Mouse (Mus musculus): ENCODE results near the gene Snx7. TPM values are rescaled to one million over a fixed set of nuclear protein-coding genes. Genes with fewer than 3 reads are reported as not detected.

Snx7 gene
- polyA plus RNA-seq, 1 experiment from 2014 or later, result 40.2 TPM

GRCm38 (mm10) chr3:117838020-117838419 is 30.7 kb downstream of the Snx7 start:
- peaks cover 2% of the 10 kb centered on the region; the same call in 1 of the 2 replicates for H3K36me3 ChIP-seq (ENCODE audit: control insufficient read depth, insufficient read depth)
- H3K27me3 ChIP-seq (ENCODE audit: control insufficient read depth, insufficient read depth, low read length), result no peaks in the 10 kb centered on the region
- no peaks in the 10 kb centered on the region for H3K4me1 ChIP-seq (ENCODE audit: control insufficient read depth, insufficient read depth, low read length)
- H3K9me3 ChIP-seq (replicated peaks; ENCODE audit: control insufficient read depth, low read length), result no peaks in the 10 kb centered on the region
- 61% methylated on average over 3 of the region's 3 CpGs for WGBS
- no peak overlapping the region for H3K4me3 ChIP-seq (ENCODE audit: low read length)
- no peak for ATAC-seq (replicated peaks; ENCODE audit: extremely low read depth, insufficient read depth, low FRiP score)
- H3K9ac ChIP-seq (ENCODE audit: low read length), result no peak overlapping the region
- no peak overlapping the region for H3K27ac ChIP-seq (ENCODE audit: low read length)
- H3K4me2 ChIP-seq (ENCODE audit: low read depth, low read length), result no peak overlapping the region

GRCm38 (mm10) chr3:117826486-117827200 is 42.1 kb downstream of the Snx7 start:
- Histone ChIP-seq H3K9ac (ENCODE audit: low read length) (no peak overlapping the region), H3K36me3 (ENCODE audit: control insufficient read depth, insufficient read depth) (no peaks in the 10 kb centered on the region), H3K27me3 (ENCODE audit: control insufficient read depth, insufficient read depth, low read length) (no peaks in the 10 kb centered on the region), H3K4me3 (ENCODE audit: low read length) (no peak overlapping the region), H3K4me2 (ENCODE audit: low read depth, low read length) (no peak overlapping the region), H3K9me3 (replicated peaks; ENCODE audit: control insufficient read depth, low read length) (no peaks in the 10 kb centered on the region), H3K27ac (ENCODE audit: low read length) (no peak overlapping the region), H3K4me1 (ENCODE audit: control insufficient read depth, insufficient read depth, low read length) (no peaks in the 10 kb centered on the region)
- no peak for ATAC-seq (replicated peaks; ENCODE audit: extremely low read depth, insufficient read depth, low FRiP score)
- 85% methylated on average over 6 of the region's 6 CpGs for WGBS

- Histone ChIP-seq H3K9ac (ENCODE audit: low read length) (no peak overlapping the region), H3K36me3 (ENCODE audit: control insufficient read depth, insufficient read depth) (no peaks in the 10 kb centered on the region), H3K9me3 (replicated peaks; ENCODE audit: control insufficient read depth, low read length) (no peaks in the 10 kb centered on the region), H3K4me1 (ENCODE audit: control insufficient read depth, insufficient read depth, low read length) (no peaks in the 10 kb centered on the region), H3K4me3 (ENCODE audit: low read length) (no peak overlapping the region), H3K27ac (ENCODE audit: low read length) (no peak overlapping the region), H3K27me3 (ENCODE audit: control insufficient read depth, insufficient read depth, low read length) (no peaks in the 10 kb centered on the region), H3K4me2 (ENCODE audit: low read depth, low read length) (no peak overlapping the region)
- 86% methylated on average over 3 of the region's 3 CpGs for WGBS
- no peak for ATAC-seq (replicated peaks; ENCODE audit: extremely low read depth, insufficient read depth, low FRiP score)
Measured at GRCm38 (mm10) chr3:117823218-117823617, 45.5 kb downstream of the Snx7 start.

- no peaks in the 10 kb centered on the region for H3K36me3 ChIP-seq (ENCODE audit: control insufficient read depth, insufficient read depth)
- H3K9ac ChIP-seq (ENCODE audit: low read length), result no peak overlapping the region
- H3K9me3 ChIP-seq (replicated peaks; ENCODE audit: control insufficient read depth, low read length), result no peaks in the 10 kb centered on the region
- WGBS, result 76% methylated on average over 1 of the region's 1 CpGs
- no peak overlapping the region for H3K4me2 ChIP-seq (ENCODE audit: low read depth, low read length)
- H3K27me3 ChIP-seq (ENCODE audit: control insufficient read depth, insufficient read depth, low read length), result no peaks in the 10 kb centered on the region
- H3K4me1 ChIP-seq (ENCODE audit: control insufficient read depth, insufficient read depth, low read length), result no peaks in the 10 kb centered on the region
- no peak overlapping the region for H3K4me3 ChIP-seq (ENCODE audit: low read length)
- no peak for ATAC-seq (replicated peaks; ENCODE audit: extremely low read depth, insufficient read depth, low FRiP score)
- H3K27ac ChIP-seq (ENCODE audit: low read length), result no peak overlapping the region
Measured at GRCm38 (mm10) chr3:117817635-117818034, 51.1 kb downstream of the Snx7 start.

GRCm38 (mm10) chr3:117814218-117814617 is 54.5 kb downstream of the Snx7 start:
- Histone ChIP-seq H3K27me3 (ENCODE audit: control insufficient read depth, insufficient read depth, low read length) (no peaks in the 10 kb centered on the region), H3K4me3 (ENCODE audit: low read length) (no peak overlapping the region)
- WGBS, result 86% methylated on average over 2 of the region's 2 CpGs

GRCm38 (mm10) chr3:117812135-117812534 is 56.6 kb downstream of the Snx7 start:
- Histone ChIP-seq H3K4me3 (ENCODE audit: low read length) (no peak overlapping the region), H3K27ac (ENCODE audit: low read length) (no peak overlapping the region), H3K36me3 (ENCODE audit: control insufficient read depth, insufficient read depth) (0 out of 2 replicates have a peak, but pooled peaks cover 3% of the 10 kb centered on the region), H3K27me3 (ENCODE audit: control insufficient read depth, insufficient read depth, low read length) (no peaks in the 10 kb centered on the region), H3K9ac (ENCODE audit: low read length) (no peak overlapping the region), H3K4me2 (ENCODE audit: low read depth, low read length) (no peak overlapping the region), H3K4me1 (ENCODE audit: control insufficient read depth, insufficient read depth, low read length) (no peaks in the 10 kb centered on the region), H3K9me3 (replicated peaks; ENCODE audit: control insufficient read depth, low read length) (no peaks in the 10 kb centered on the region)
- 85% methylated on average over 4 of the region's 4 CpGs for WGBS
- no peak for ATAC-seq (replicated peaks; ENCODE audit: extremely low read depth, insufficient read depth, low FRiP score)

More at GRCm38 (mm10) chr3:117814218-117814617, 54.5 kb downstream of the Snx7 start:
- ATAC-seq (replicated peaks; ENCODE audit: extremely low read depth, insufficient read depth, low FRiP score), result no peak
- H3K4me2 ChIP-seq (ENCODE audit: low read depth, low read length), result no peak overlapping the region
- no peak overlapping the region for H3K27ac ChIP-seq (ENCODE audit: low read length)
- no peaks in the 10 kb centered on the region for H3K9me3 ChIP-seq (replicated peaks; ENCODE audit: control insufficient read depth, low read length)
- no peaks in the 10 kb centered on the region for H3K4me1 ChIP-seq (ENCODE audit: control insufficient read depth, insufficient read depth, low read length)
- no peak overlapping the region for H3K9ac ChIP-seq (ENCODE audit: low read length)
- 0 out of 2 replicates have a peak, but pooled peaks cover 3% of the 10 kb centered on the region for H3K36me3 ChIP-seq (ENCODE audit: control insufficient read depth, insufficient read depth)

GRCm38 (mm10) chr3:117805782-117806181 is 63.0 kb downstream of the Snx7 start:
- no peak for ATAC-seq (replicated peaks; ENCODE audit: extremely low read depth, insufficient read depth, low FRiP score)
- Histone ChIP-seq H3K9ac (ENCODE audit: low read length) (no peak overlapping the region), H3K36me3 (ENCODE audit: control insufficient read depth, insufficient read depth) (peaks cover 2% of the 10 kb centered on the region; the same call in 1 of the 2 replicates), H3K27ac (ENCODE audit: low read length) (no peak overlapping the region), H3K9me3 (replicated peaks; ENCODE audit: control insufficient read depth, low read length) (no peaks in the 10 kb centered on the region), H3K27me3 (ENCODE audit: control insufficient read depth, insufficient read depth, low read length) (no peaks in the 10 kb centered on the region), H3K4me2 (ENCODE audit: low read depth, low read length) (no peak overlapping the region), H3K4me1 (ENCODE audit: control insufficient read depth, insufficient read depth, low read length) (no peaks in the 10 kb centered on the region), H3K4me3 (ENCODE audit: low read length) (no peak overlapping the region)
- WGBS, result 79% methylated on average over 6 of the region's 6 CpGs

GRCm38 (mm10) chr3:117794501-117794900 is 74.2 kb downstream of the Snx7 start:
- no peaks in the 10 kb centered on the region for H3K9me3 ChIP-seq (replicated peaks; ENCODE audit: control insufficient read depth, low read length)
- no peaks in the 10 kb centered on the region for H3K4me1 ChIP-seq (ENCODE audit: control insufficient read depth, insufficient read depth, low read length)
- H3K9ac ChIP-seq (ENCODE audit: low read length), result no peak overlapping the region
- no peak overlapping the region for H3K4me2 ChIP-seq (ENCODE audit: low read depth, low read length)
- H3K4me3 ChIP-seq (ENCODE audit: low read length), result no peak overlapping the region
- H3K36me3 ChIP-seq (ENCODE audit: control insufficient read depth, insufficient read depth), result peaks cover 2% of the 10 kb centered on the region; the same call in 1 of the 2 replicates
- no peak for ATAC-seq (replicated peaks; ENCODE audit: extremely low read depth, insufficient read depth, low FRiP score)
- H3K27ac ChIP-seq (ENCODE audit: low read length), result no peak overlapping the region
- no peaks in the 10 kb centered on the region for H3K27me3 ChIP-seq (ENCODE audit: control insufficient read depth, insufficient read depth, low read length)

- 92% methylated on average over 4 of the region's 4 CpGs for WGBS
- Histone ChIP-seq H3K9ac (ENCODE audit: low read length) (no peak overlapping the region), H3K4me2 (ENCODE audit: low read depth, low read length) (no peak overlapping the region), H3K9me3 (replicated peaks; ENCODE audit: control insufficient read depth, low read length) (no peaks in the 10 kb centered on the region), H3K36me3 (ENCODE audit: control insufficient read depth, insufficient read depth) (peaks cover 2% of the 10 kb centered on the region; the same call in 1 of the 2 replicates), H3K27ac (ENCODE audit: low read length) (no peak overlapping the region), H3K4me3 (ENCODE audit: low read length) (no peak overlapping the region), H3K4me1 (ENCODE audit: control insufficient read depth, insufficient read depth, low read length) (no peaks in the 10 kb centered on the region), H3K27me3 (ENCODE audit: control insufficient read depth, insufficient read depth, low read length) (no peaks in the 10 kb centered on the region)
- ATAC-seq (replicated peaks; ENCODE audit: extremely low read depth, insufficient read depth, low FRiP score), result no peak
Measured at GRCm38 (mm10) chr3:117791951-117792350, 76.8 kb downstream of the Snx7 start.

Data from heart, embryonic 16.5 days (tissue).